In the genomic region with DNA sequence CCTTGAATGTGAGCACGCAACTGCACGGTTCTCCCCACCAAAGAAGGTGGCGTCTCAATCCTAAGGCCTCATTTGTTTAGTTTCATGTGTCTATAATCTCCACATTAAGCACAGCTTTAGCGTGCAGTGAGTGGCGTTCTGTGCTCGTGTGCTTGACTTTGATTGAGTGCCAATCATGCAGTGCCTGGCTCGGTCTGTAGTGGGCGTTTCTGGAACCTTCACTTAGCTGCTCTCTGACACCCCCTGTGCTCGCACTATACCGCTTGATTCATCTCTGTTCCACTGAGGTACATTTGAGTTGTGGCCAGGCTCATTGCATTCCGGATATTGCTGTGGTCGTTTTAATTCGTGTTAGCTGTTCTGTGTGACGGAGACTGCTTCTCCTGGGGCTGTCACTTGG, we compare ENCODE assay signal across 25 mouse cellular contexts. TPM values are rescaled to one million over a fixed set of nuclear protein-coding genes. Genes with fewer than 3 reads are reported as not detected.
DNase-seq lines count a peak whose midpoint lies in the region; ATAC-seq and TF ChIP-seq lines count a peak whose summit lies in the region.
"Had no signal": no experiment of that assay in that cellular context is flagged by ENCODE, and none has a peak within 500 bp of the region (broad histone marks: within the 10 kb centered on the region; RNA-seq: fewer than 3 reads in every experiment).

No protein-coding gene starts in this region.

- TF ChIP-seq CTCF in forebrain, postnatal 0 days (IDR thresholded peaks at IDR 0.05; ENCODE audit: low read depth): peak; percentile 21; the same call in 1 of the 2 replicates
- peak; percentile 66 for TF ChIP-seq CTCF in layer of hippocampus, adult 2 months (conservative IDR thresholded peaks at IDR 0.05)

- DNase-seq in forebrain, postnatal 0 days: no peak
- no peak for DNase-seq in layer of hippocampus, adult 2 months (ENCODE audit: low spot score in 2 of 2)
- no peak for DNase-seq in layer of hippocampus, postnatal 36 days
- DNase-seq in 3T3-L1 (ENCODE audit: low read depth, low spot score) (peak; percentile 5), R1 (ENCODE audit: low read depth, low spot score) (peak; percentile 40)
- DNase-seq in right cerebral cortex, postnatal 36 days (ENCODE audit: low spot score in 2 of 2): no peak
- DNase-seq: adrenal gland, postnatal 36 days; cerebellum, adult 11-12 months; gastrocnemius, postnatal 14 days; heart, adult 11 months; heart, postnatal 10 days; kidney, adult 8-10 months; kidney, postnatal 10 days; lung, postnatal 4 days; right cerebral cortex, postnatal 4 days; thymus, postnatal 25 days had no signal

- no peaks in the 10 kb centered on the region for H3K4me1 ChIP-seq in forebrain, postnatal 0 days (ENCODE audit: insufficient read depth)
- H3K4me1 ChIP-seq in forebrain, embryonic 15.5 days: no peaks in the 10 kb centered on the region
- H3K4me1 ChIP-seq in midbrain, embryonic 15.5 days: no peaks in the 10 kb centered on the region
- H3K4me1 ChIP-seq: forebrain, embryonic 13.5 days; heart, embryonic 12.5 days; hindbrain, embryonic 10.5 days; limb, embryonic 15.5 days had no signal

- 82% methylated on average over 14 of the region's 14 CpGs for WGBS in forebrain, postnatal 0 days
- WGBS in forebrain, embryonic 15.5 days: 85% methylated on average over 14 of the region's 14 CpGs
- 83% methylated on average over 14 of the region's 14 CpGs for WGBS in midbrain, embryonic 15.5 days

- no peak for ATAC-seq in forebrain, postnatal 0 days
- no peak for ATAC-seq in forebrain, embryonic 15.5 days (replicated peaks)
- no peak for ATAC-seq in midbrain, embryonic 15.5 days (replicated peaks)
- ATAC-seq: CD4-positive, CD25-positive, alpha-beta regulatory T cell, adult 4 months; forebrain, embryonic 13.5 days had no signal

- no peaks in the 10 kb centered on the region for H3K27me3 ChIP-seq in forebrain, postnatal 0 days (ENCODE audit: insufficient read depth, low read length)
- H3K27me3 ChIP-seq in forebrain, embryonic 15.5 days: no peaks in the 10 kb centered on the region
- no peaks in the 10 kb centered on the region for H3K27me3 ChIP-seq in midbrain, embryonic 15.5 days (replicated peaks)
- H3K27me3 ChIP-seq: forebrain, embryonic 13.5 days; heart, embryonic 12.5 days; limb, embryonic 15.5 days; liver, embryonic 15.5 days had no signal

- H3K9ac ChIP-seq in forebrain, postnatal 0 days: no peak overlapping the region
- H3K9ac ChIP-seq in forebrain, embryonic 15.5 days (replicated peaks): no peak overlapping the region
- no peak overlapping the region for H3K9ac ChIP-seq in midbrain, embryonic 15.5 days
- H3K9ac ChIP-seq: forebrain, embryonic 13.5 days; heart, embryonic 12.5 days; limb, embryonic 15.5 days; liver, embryonic 15.5 days had no signal

- no peak overlapping the region for H3K4me3 ChIP-seq in forebrain, postnatal 0 days (ENCODE audit: low read depth, low read length)
- no peak overlapping the region for H3K4me3 ChIP-seq in forebrain, embryonic 15.5 days
- H3K4me3 ChIP-seq in layer of hippocampus, adult 2 months: no peak overlapping the region
- no peak overlapping the region for H3K4me3 ChIP-seq in midbrain, embryonic 15.5 days
- H3K4me3 ChIP-seq: forebrain, embryonic 13.5 days; heart, embryonic 12.5 days; hindbrain, embryonic 10.5 days; left cerebral cortex, adult 2 months; limb, embryonic 15.5 days; liver, embryonic 15.5 days had no signal

- H3K9me3 ChIP-seq in forebrain, postnatal 0 days (ENCODE audit: low read length): no peaks in the 10 kb centered on the region
- H3K9me3 ChIP-seq in forebrain, embryonic 15.5 days: no peaks in the 10 kb centered on the region
- H3K9me3 ChIP-seq in midbrain, embryonic 15.5 days: no peaks in the 10 kb centered on the region
- H3K9me3 ChIP-seq: forebrain, embryonic 13.5 days; heart, embryonic 12.5 days; hindbrain, embryonic 10.5 days; limb, embryonic 15.5 days; liver, embryonic 15.5 days had no signal

- H3K36me3 ChIP-seq in forebrain, postnatal 0 days (ENCODE audit: insufficient read depth): peaks cover 94% of the 10 kb centered on the region
- peaks cover 97% of the 10 kb centered on the region for H3K36me3 ChIP-seq in forebrain, embryonic 15.5 days
- H3K36me3 ChIP-seq in midbrain, embryonic 15.5 days (replicated peaks): peaks cover 77% of the 10 kb centered on the region

- no peak overlapping the region for H3K4me2 ChIP-seq in forebrain, postnatal 0 days (ENCODE audit: low read depth)
- no peak overlapping the region for H3K4me2 ChIP-seq in forebrain, embryonic 15.5 days (replicated peaks)
- H3K4me2 ChIP-seq in midbrain, embryonic 15.5 days: no peak overlapping the region
- H3K4me2 ChIP-seq: forebrain, embryonic 13.5 days; heart, embryonic 12.5 days; limb, embryonic 15.5 days; liver, embryonic 15.5 days had no signal

- no peak overlapping the region for H3K27ac ChIP-seq in forebrain, postnatal 0 days (ENCODE audit: low read depth, low read length)
- H3K27ac ChIP-seq in forebrain, embryonic 15.5 days (replicated peaks): no peak overlapping the region
- H3K27ac ChIP-seq in layer of hippocampus, adult 2 months: no peak overlapping the region
- no peak overlapping the region for H3K27ac ChIP-seq in midbrain, embryonic 15.5 days
- H3K27ac ChIP-seq: forebrain, embryonic 13.5 days; hindbrain, embryonic 10.5 days; left cerebral cortex, adult 2 months; limb, embryonic 15.5 days; liver, embryonic 15.5 days had no signal

RNA-seq across cellular contexts. Expression of a gene that starts 50.8 kb away (rescaled TPM):
- 89.6 and 106 TPM in 2 replicates for total RNA-seq in forebrain, postnatal 0 days (2014; rRNA removed)
- 39.3 and 59.1 TPM in 2 replicates for polyA plus RNA-seq in forebrain, postnatal 0 days (2015; fragmentation: Nextera tagmentation; extraction: Ambion mirVana)
- polyA plus RNA-seq in forebrain, embryonic 15.5 days (2015; fragmentation: Nextera tagmentation; extraction: Ambion mirVana): 79.5 and 85.6 TPM in 2 replicates
- total RNA-seq in layer of hippocampus, adult 2 months (2021): 100 to 1,000 TPM; 171 to 176 TPM
- 100 to 1,000 TPM; 149 to 168 TPM for total RNA-seq in layer of hippocampus, postnatal 36 days (2021)
- 101 and 111 TPM in 2 replicates for polyA plus RNA-seq in midbrain, embryonic 15.5 days (2015; fragmentation: Nextera tagmentation; extraction: Ambion mirVana)

RNA-seq across cellular contexts. Expression of a gene that starts 50.8 kb away (rescaled TPM):
- 46.2 and 65.8 TPM in 2 replicates for total RNA-seq in forebrain, postnatal 0 days (2014; rRNA removed)
- polyA plus RNA-seq in forebrain, postnatal 0 days (2015; fragmentation: Nextera tagmentation; extraction: Ambion mirVana): 33.2 and 41.4 TPM in 2 replicates
- 37.9 and 38.8 TPM in 2 replicates for polyA plus RNA-seq in forebrain, embryonic 15.5 days (2015; fragmentation: Nextera tagmentation; extraction: Ambion mirVana)
- 10 to 100 TPM; 90.8 to 96.6 TPM for total RNA-seq in layer of hippocampus, adult 2 months (2021)
- 10 to 100 TPM; 87.9 to 89.8 TPM for total RNA-seq in layer of hippocampus, postnatal 36 days (2021)
- 47.6 and 50.8 TPM in 2 replicates for polyA plus RNA-seq in midbrain, embryonic 15.5 days (2015; fragmentation: Nextera tagmentation; extraction: Ambion mirVana)

RNA-seq across cellular contexts. Expression of a gene that starts 50.8 kb away (rescaled TPM):
- total RNA-seq in forebrain, postnatal 0 days (2014; rRNA removed): 53.7 and 69.6 TPM in 2 replicates
- 75.5 and 80.7 TPM in 2 replicates for polyA plus RNA-seq in forebrain, postnatal 0 days (2015; fragmentation: Nextera tagmentation; extraction: Ambion mirVana)
- 109 and 115 TPM in 2 replicates for polyA plus RNA-seq in forebrain, embryonic 15.5 days (2015; fragmentation: Nextera tagmentation; extraction: Ambion mirVana)
- 10 to 100 TPM; 51.5 to 53.6 TPM for total RNA-seq in layer of hippocampus, adult 2 months (2021)
- 10 to 100 TPM; 48.1 to 48.3 TPM for total RNA-seq in layer of hippocampus, postnatal 36 days (2021)
- polyA plus RNA-seq in midbrain, embryonic 15.5 days (2015; fragmentation: Nextera tagmentation; extraction: Ambion mirVana): 81.7 and 88.6 TPM in 2 replicates

Comparison
In these comparisons a context has a peak if more than half of its experiments do, and no peak if none do; other contexts are left out.
1. DNase-seq: peak in 3T3-L1 (single experiment) and R1 (single experiment); none in forebrain, postnatal 0 days (single experiment), layer of hippocampus, adult 2 months (0 of 2), layer of hippocampus, postnatal 36 days (0 of 2) and right cerebral cortex, postnatal 36 days (0 of 2).